Mouse (Mus musculus) ES-Bruce4 (cell line): Measurements from ENCODE around the gene Wdr93. TPM values are rescaled to one million over a fixed set of nuclear protein-coding genes. Genes with fewer than 3 reads are reported as not detected.

ENCODE experiments used
- H3K27ac ChIP-seq: 2 replicates; pipeline ENCODE4 v1.5.1; 2012; ENCODE audit warnings: low read length, inconsistent platforms; ENCODE audit not compliant: insufficient read depth
- H3K27me3 ChIP-seq: 2 replicates; pipeline ENCODE4 v1.6.1; 2012; ENCODE audit warnings: mild to moderate bottlenecking, low read length, inconsistent platforms; ENCODE audit not compliant: control insufficient read depth, poor library complexity, insufficient read depth, severe bottlenecking
- H3K36me3 ChIP-seq: 2 replicates; pipeline ENCODE4 v1.6.1; 2012; ENCODE audit warnings: inconsistent platforms, mild to moderate bottlenecking, low read length, moderate library complexity; ENCODE audit not compliant: control insufficient read depth, poor library complexity, insufficient read depth, severe bottlenecking
- H3K4me1 ChIP-seq: one replicate; pipeline ENCODE4 v1.8.1; 2011; ENCODE audit warnings: low read length; ENCODE audit not compliant: control insufficient read depth, insufficient read depth
- H3K4me3 ChIP-seq: 2 replicates; pipeline ENCODE4 v1.5.1; 2011; ENCODE audit warnings: low read depth, mild to moderate bottlenecking, low read length
- H3K9ac ChIP-seq: 2 replicates; pipeline ENCODE4 v1.6.1; 2012; ENCODE audit warnings: low read depth, mild to moderate bottlenecking, inconsistent platforms; ENCODE audit not compliant: poor library complexity, severe bottlenecking
- H3K9me3 ChIP-seq: replicated peaks from 2 replicates; pipeline ENCODE4 v1.6.1; 2012; ENCODE audit warnings: mild to moderate bottlenecking, low read length, inconsistent platforms; ENCODE audit not compliant: control insufficient read depth, poor library complexity, insufficient read depth, severe bottlenecking
- CTCF ChIP-seq: IDR thresholded peaks from one replicate; pipeline ENCODE4 v1.8.1; 2011; ENCODE audit warnings: low read depth, low read length
- EP300 ChIP-seq: IDR thresholded peaks from 2 replicates; pipeline ENCODE4 v1.6.1; 2011; ENCODE audit warnings: low read depth, low read length; ENCODE audit not compliant: insufficient read depth
- POLR2A ChIP-seq: IDR thresholded peaks from one replicate; pipeline ENCODE4 v1.8.1; 2011; ENCODE audit warnings: low read length; ENCODE audit not compliant: insufficient read depth
- polyA plus RNA-seq: library from polyadenylated mRNA; stranded (reverse); fragments of >200 nt; gene quantifications from 2 replicates; pipeline ENCODE4 v1.2.4, GENCODE M21; 2011; ENCODE audit warnings: low read depth; ENCODE audit not compliant: missing spikeins, insufficient read depth, insufficient read length

The Wdr93 gene
- polyA plus RNA-seq, 1 experiment, result 1.9 TPM

- Histone ChIP-seq H3K27me3 (no peaks in the 10 kb centered on the region), H3K9me3 (no peaks in the 10 kb centered on the region), H3K36me3 (no peaks in the 10 kb centered on the region), H3K27ac (no peak overlapping the region), H3K4me1 (no peaks in the 10 kb centered on the region), H3K4me3 (no peak overlapping the region), H3K9ac (no peak overlapping the region)
- TF ChIP-seq EP300 (no peak), POLR2A (no peak), CTCF (no peak)
These were observed 88.6 kb downstream of the Wdr93 start for GRCm38 (mm10) chr7:79831585-79831984.

- Histone ChIP-seq H3K36me3 (no peaks in the 10 kb centered on the region), H3K9ac (no peak overlapping the region), H3K27me3 (no peaks in the 10 kb centered on the region), H3K4me1 (no peaks in the 10 kb centered on the region), H3K4me3 (no peak overlapping the region), H3K9me3 (no peaks in the 10 kb centered on the region), H3K27ac (no peak overlapping the region)
- no peak for TF ChIP-seq EP300
- TF ChIP-seq CTCF, result no peak
- no peak for TF ChIP-seq POLR2A
These were observed 90.0 kb downstream of the Wdr93 start for GRCm38 (mm10) chr7:79832980-79833379.

- no peak for TF ChIP-seq CTCF
- TF ChIP-seq EP300, result no peak
- no peak for TF ChIP-seq POLR2A
- Histone ChIP-seq H3K27me3 (no peaks in the 10 kb centered on the region), H3K9ac (no peak overlapping the region), H3K27ac (no peak overlapping the region), H3K4me1 (no peaks in the 10 kb centered on the region), H3K4me3 (no peak overlapping the region), H3K36me3 (no peaks in the 10 kb centered on the region), H3K9me3 (no peaks in the 10 kb centered on the region)
These were observed 92.2 kb downstream of the Wdr93 start for GRCm38 (mm10) chr7:79835196-79835595.

Other genes with a start within 250 kb of the Wdr93 start
- 0.46 TPM in 1 of 2 replicates, not detected in the other for gene Rhcg, start 125.5 kb upstream of the Wdr93 start, polyA plus RNA-seq
- 36.7 and 41.1 TPM in 2 replicates for gene Ticrr, start 83.0 kb upstream of the Wdr93 start, polyA plus RNA-seq
- 4.1 and 5.1 TPM in 2 replicates for gene Kif7, start 27.4 kb upstream of the Wdr93 start, polyA plus RNA-seq
- gene Plin1, start 10.3 kb upstream of the Wdr93 start, polyA plus RNA-seq, result 0.28 TPM in 1 of 2 replicates, not detected in the other
- gene Pex11a, start within 50 bp of the Wdr93 start, polyA plus RNA-seq, result 7.8 and 8.7 TPM in 2 replicates
- gene Mesp1, start 50.6 kb downstream of the Wdr93 start, polyA plus RNA-seq, result not detected in 2 replicates
- gene Mesp2, start 67.6 kb downstream of the Wdr93 start, polyA plus RNA-seq, result 1.2 and 1.5 TPM in 2 replicates
- gene Anpep, start 117.9 kb downstream of the Wdr93 start, polyA plus RNA-seq, result 9.7 and 10.4 TPM in 2 replicates
- 61.0 and 61.2 TPM in 2 replicates for gene Ap3s2, start 177.5 kb downstream of the Wdr93 start, polyA plus RNA-seq
- gene Arpin, start 192.2 kb downstream of the Wdr93 start, polyA plus RNA-seq, result 2.3 and 2.4 TPM in 2 replicates